Mouse (Mus musculus): ENCODE data around the gene Crp. TPM values are rescaled to one million over a fixed set of nuclear protein-coding genes. Genes with fewer than 3 reads are reported as not detected.

Gene Crp
- polyA plus RNA-seq (2015; fragmentation: Nextera tagmentation; extraction: Ambion mirVana), result 1.5 and 1.6 TPM in 2 replicates

- 36% methylated on average over 4 of the region's 4 CpGs for WGBS
- H3K27me3 ChIP-seq (replicated peaks), result no peaks in the 10 kb centered on the region
Measured at GRCm38 (mm10) chr1:172697844-172698243, at the start of gene Crp. Gene Crp, plus strand, starts transcription at chr1:172698055.

GRCm38 (mm10) chr1:172649396-172649795 lies 48.5 kb upstream of the Crp start:
- no peak overlapping the region for H3K27ac ChIP-seq
- ATAC-seq, result no peak
- H3K27me3 ChIP-seq (replicated peaks), result no peaks in the 10 kb centered on the region
- H3K36me3 ChIP-seq, result no peaks in the 10 kb centered on the region
- no peak overlapping the region for H3K4me3 ChIP-seq (replicated peaks)
- 80% methylated on average over 9 of the region's 9 CpGs for WGBS
- H3K4me1 ChIP-seq (replicated peaks), result no peaks in the 10 kb centered on the region
- no peak overlapping the region for H3K4me2 ChIP-seq (replicated peaks)
- no peak overlapping the region for H3K9ac ChIP-seq
- no peaks in the 10 kb centered on the region for H3K9me3 ChIP-seq

More at GRCm38 (mm10) chr1:172697844-172698243, at the start of gene Crp:
- Histone ChIP-seq H3K27ac (no peak within 1 kb of the TSS), H3K4me2 (replicated peaks) (no peak within 1 kb of the TSS), H3K4me3 (replicated peaks) (no peak within 1 kb of the TSS), H3K36me3 (no peaks in the 10 kb centered on the region), H3K9ac (no peak within 1 kb of the TSS), H3K4me1 (replicated peaks) (no peaks in the 10 kb centered on the region), H3K9me3 (no peaks in the 10 kb centered on the region)
- ATAC-seq, result peak; percentile 72

- 51% methylated on average over 8 of the region's 8 CpGs for WGBS
Measured at GRCm38 (mm10) chr1:172650519-172651287, 47.2 kb upstream of the Crp start.

GRCm38 (mm10) chr1:172651288-172651987 lies 46.4 kb upstream of the Crp start:
- no peaks in the 10 kb centered on the region for H3K9me3 ChIP-seq
- H3K27me3 ChIP-seq (replicated peaks), result no peaks in the 10 kb centered on the region
- H3K36me3 ChIP-seq, result no peaks in the 10 kb centered on the region
- no peaks in the 10 kb centered on the region for H3K4me1 ChIP-seq (replicated peaks)
- H3K9ac ChIP-seq, result no peak overlapping the region
- H3K4me2 ChIP-seq (replicated peaks), result no peak overlapping the region
- whole genome bisulfite sequencing, result 62% methylated on average over 10 of the region's 10 CpGs
- no peak overlapping the region for H3K27ac ChIP-seq
- ATAC-seq, result no peak
- no peak overlapping the region for H3K4me3 ChIP-seq (replicated peaks)

More at GRCm38 (mm10) chr1:172650519-172651287, 47.2 kb upstream of the Crp start:
- Histone ChIP-seq H3K27ac (no peak overlapping the region), H3K4me1 (replicated peaks) (no peaks in the 10 kb centered on the region), H3K9me3 (no peaks in the 10 kb centered on the region), H3K36me3 (no peaks in the 10 kb centered on the region), H3K27me3 (replicated peaks) (no peaks in the 10 kb centered on the region), H3K9ac (no peak overlapping the region), H3K4me2 (replicated peaks) (no peak overlapping the region), H3K4me3 (replicated peaks) (no peak overlapping the region)
- peak; percentile 45; the same call in 1 of the 2 replicates for ATAC-seq

GRCm38 (mm10) chr1:172652040-172652662 lies 45.7 kb upstream of the Crp start:
- WGBS, result 54% methylated on average over 18 of the region's 18 CpGs
- no peaks in the 10 kb centered on the region for H3K27me3 ChIP-seq (replicated peaks)
- H3K4me1 ChIP-seq (replicated peaks), result no peaks in the 10 kb centered on the region
- H3K9me3 ChIP-seq, result no peaks in the 10 kb centered on the region
- no peak overlapping the region for H3K27ac ChIP-seq
- H3K4me3 ChIP-seq (replicated peaks), result no peak overlapping the region
- H3K9ac ChIP-seq, result no peak overlapping the region
- H3K4me2 ChIP-seq (replicated peaks), result no peak overlapping the region
- H3K36me3 ChIP-seq, result no peaks in the 10 kb centered on the region
- ATAC-seq, result 0 out of 2 replicates have a peak, but pooled peaks have one; percentile 43

- Histone ChIP-seq H3K4me3 (replicated peaks) (no peak overlapping the region), H3K4me2 (replicated peaks) (no peak overlapping the region), H3K9me3 (no peaks in the 10 kb centered on the region), H3K36me3 (no peaks in the 10 kb centered on the region), H3K27ac (no peak overlapping the region), H3K4me1 (replicated peaks) (no peaks in the 10 kb centered on the region), H3K9ac (no peak overlapping the region), H3K27me3 (replicated peaks) (no peaks in the 10 kb centered on the region)
- ATAC-seq, result no peak
- WGBS, result 84% methylated on average over 6 of the region's 6 CpGs
Measured at GRCm38 (mm10) chr1:172653900-172654299, 44.0 kb upstream of the Crp start.

- no peak overlapping the region for H3K27ac ChIP-seq
- no peak overlapping the region for H3K4me2 ChIP-seq (replicated peaks)
- no peaks in the 10 kb centered on the region for H3K4me1 ChIP-seq (replicated peaks)
- 67% methylated on average over 3 of the region's 3 CpGs for WGBS
- no peaks in the 10 kb centered on the region for H3K36me3 ChIP-seq
- H3K9ac ChIP-seq, result no peak overlapping the region
- no peaks in the 10 kb centered on the region for H3K27me3 ChIP-seq (replicated peaks)
- no peaks in the 10 kb centered on the region for H3K9me3 ChIP-seq
- H3K4me3 ChIP-seq (replicated peaks), result no peak overlapping the region
- ATAC-seq, result no peak
Measured at GRCm38 (mm10) chr1:172657266-172657665, 40.6 kb upstream of the Crp start.

- no peak overlapping the region for H3K27ac ChIP-seq
- ATAC-seq, result no peak
- H3K4me2 ChIP-seq (replicated peaks), result no peak overlapping the region
- no peaks in the 10 kb centered on the region for H3K27me3 ChIP-seq (replicated peaks)
- H3K4me3 ChIP-seq (replicated peaks), result no peak overlapping the region
- WGBS, result 82% methylated on average over 8 of the region's 8 CpGs
- H3K9me3 ChIP-seq, result no peaks in the 10 kb centered on the region
- H3K4me1 ChIP-seq (replicated peaks), result no peaks in the 10 kb centered on the region
- H3K9ac ChIP-seq, result no peak overlapping the region
- no peaks in the 10 kb centered on the region for H3K36me3 ChIP-seq
Measured at GRCm38 (mm10) chr1:172659688-172660087, 38.2 kb upstream of the Crp start.

- no peak for ATAC-seq
- no peak overlapping the region for H3K4me2 ChIP-seq (replicated peaks)
- H3K27ac ChIP-seq, result no peak overlapping the region
- no peaks in the 10 kb centered on the region for H3K4me1 ChIP-seq (replicated peaks)
- H3K9me3 ChIP-seq, result no peaks in the 10 kb centered on the region
- no peak overlapping the region for H3K9ac ChIP-seq
- no peaks in the 10 kb centered on the region for H3K36me3 ChIP-seq
- 57% methylated on average over 2 of the region's 2 CpGs for WGBS
- no peaks in the 10 kb centered on the region for H3K27me3 ChIP-seq (replicated peaks)
- H3K4me3 ChIP-seq (replicated peaks), result no peak overlapping the region
Measured at GRCm38 (mm10) chr1:172665457-172665856, 32.4 kb upstream of the Crp start.

GRCm38 (mm10) chr1:172667597-172667996 lies 30.3 kb upstream of the Crp start:
- Histone ChIP-seq H3K27me3 (replicated peaks) (no peaks in the 10 kb centered on the region), H3K36me3 (no peaks in the 10 kb centered on the region), H3K27ac (no peak overlapping the region), H3K4me3 (replicated peaks) (no peak overlapping the region), H3K9ac (no peak overlapping the region), H3K9me3 (no peaks in the 10 kb centered on the region), H3K4me2 (replicated peaks) (no peak overlapping the region), H3K4me1 (replicated peaks) (no peaks in the 10 kb centered on the region)
- no peak for ATAC-seq
- WGBS, result 69% methylated on average over 6 of the region's 6 CpGs

- 75% methylated on average over 1 of the region's 1 CpGs for WGBS
Measured at GRCm38 (mm10) chr1:172670716-172671115, 27.1 kb upstream of the Crp start.

GRCm38 (mm10) chr1:172680742-172681141 lies 17.1 kb upstream of the Crp start:
- no peak for ATAC-seq
- Histone ChIP-seq H3K4me1 (replicated peaks) (no peaks in the 10 kb centered on the region), H3K9me3 (no peaks in the 10 kb centered on the region), H3K4me2 (replicated peaks) (no peak overlapping the region), H3K36me3 (no peaks in the 10 kb centered on the region), H3K4me3 (replicated peaks) (no peak overlapping the region), H3K9ac (no peak overlapping the region), H3K27ac (no peak overlapping the region), H3K27me3 (replicated peaks) (no peaks in the 10 kb centered on the region)
- 95% methylated on average over 4 of the region's 4 CpGs for WGBS

More at GRCm38 (mm10) chr1:172670716-172671115, 27.1 kb upstream of the Crp start:
- no peak overlapping the region for H3K27ac ChIP-seq
- no peak overlapping the region for H3K4me3 ChIP-seq (replicated peaks)
- no peaks in the 10 kb centered on the region for H3K36me3 ChIP-seq
- H3K4me2 ChIP-seq (replicated peaks), result no peak overlapping the region
- no peaks in the 10 kb centered on the region for H3K9me3 ChIP-seq
- H3K27me3 ChIP-seq (replicated peaks), result no peaks in the 10 kb centered on the region
- no peaks in the 10 kb centered on the region for H3K4me1 ChIP-seq (replicated peaks)
- ATAC-seq, result no peak
- H3K9ac ChIP-seq, result no peak overlapping the region

Data from intestine, embryonic 15.5 days (tissue).